Mouse (Mus musculus): ENCODE measurements around the gene Oasl1. TPM values are rescaled to one million over a fixed set of nuclear protein-coding genes. Genes with fewer than 3 reads are reported as not detected.
"Not testable (repeated sequence)": the region's sequence is repeated elsewhere in the genome, so short reads cannot be mapped to it uniquely, and the experiment has no call there.

Gene Oasl1
- polyA plus RNA-seq (2012; rRNA removed), result 2.3 and 2.7 TPM in 2 replicates

DNA sequence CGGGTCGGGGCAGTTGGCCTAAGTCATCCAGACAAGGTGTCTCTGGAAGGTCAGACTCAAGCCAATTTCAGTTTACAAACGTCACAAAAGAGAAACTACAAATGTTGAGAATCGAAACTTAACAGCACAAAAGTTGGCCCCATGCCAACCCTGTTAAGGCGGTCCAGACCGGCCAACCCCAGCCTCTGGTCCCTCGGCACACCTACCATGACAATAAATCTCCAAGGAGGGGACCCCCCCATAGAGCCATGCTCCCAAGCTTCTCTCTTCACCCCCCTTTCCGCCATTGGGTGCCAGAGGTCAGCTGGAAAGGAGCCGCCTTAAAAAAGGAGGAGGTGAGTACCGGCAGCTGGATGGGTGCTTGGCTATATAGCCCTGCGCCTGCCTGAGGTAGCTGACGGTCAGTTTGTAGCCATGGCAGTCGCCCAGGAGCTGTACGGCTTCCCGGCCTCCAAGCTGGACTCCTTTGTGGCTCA is at the start of gene Oasl1:
TSS of gene Oasl1 (plus strand) at position 243 of the 476 bp plus-strand sequence.
- peak; percentile 64 for DNase-seq
- WGBS, result 10% methylated on average over 15 of the region's 15 CpGs

DNA sequence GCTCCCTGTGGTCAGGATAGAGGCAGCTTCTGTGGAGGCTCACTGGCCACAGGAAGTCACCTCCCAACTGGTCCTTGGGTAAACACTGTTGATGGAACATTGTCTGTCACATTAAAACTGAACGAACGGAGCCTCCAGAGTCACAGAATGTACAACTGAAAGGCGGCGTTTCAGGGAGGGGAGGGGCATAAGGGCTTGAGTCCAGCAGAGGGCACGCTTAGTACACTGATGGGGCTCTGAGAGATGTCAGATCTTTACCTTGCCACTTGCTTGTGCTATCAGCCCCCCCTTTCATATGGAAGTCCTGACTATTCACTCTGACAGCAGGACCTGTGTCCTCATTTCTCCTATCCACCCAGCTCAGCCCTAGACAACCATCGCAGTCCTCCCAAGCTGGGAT is 47.2 kb upstream of the Oasl1 start:
- no peaks in the 10 kb centered on the region for H3K4me1 ChIP-seq (ENCODE audit: control insufficient read depth, insufficient read depth, low read length)
- H3K4me3 ChIP-seq (replicated peaks; ENCODE audit: extremely low read depth, low read depth, low read length), result no peak overlapping the region
- TF ChIP-seq POLR2A (IDR thresholded peaks at IDR 0.05; ENCODE audit: borderline replicate concordance, extremely low read depth, low read depth, low read length) (no peak), CTCF (IDR thresholded peaks at IDR 0.05; ENCODE audit: insufficient read depth, low read length) (peak; percentile 57)
- DNase-seq, result no peak
- WGBS, result 28% methylated on average over 6 of the region's 6 CpGs

More for the DNA sequence above, at the start of gene Oasl1:
- H3K4me3 ChIP-seq (replicated peaks; ENCODE audit: extremely low read depth, low read depth, low read length), result peak within 1 kb of the TSS; percentile 79
- no peaks in the 10 kb centered on the region for H3K4me1 ChIP-seq (ENCODE audit: control insufficient read depth, insufficient read depth, low read length)
- TF ChIP-seq CTCF (IDR thresholded peaks at IDR 0.05; ENCODE audit: insufficient read depth, low read length) (no peak), POLR2A (IDR thresholded peaks at IDR 0.05; ENCODE audit: borderline replicate concordance, extremely low read depth, low read depth, low read length) (no peak)

DNA sequence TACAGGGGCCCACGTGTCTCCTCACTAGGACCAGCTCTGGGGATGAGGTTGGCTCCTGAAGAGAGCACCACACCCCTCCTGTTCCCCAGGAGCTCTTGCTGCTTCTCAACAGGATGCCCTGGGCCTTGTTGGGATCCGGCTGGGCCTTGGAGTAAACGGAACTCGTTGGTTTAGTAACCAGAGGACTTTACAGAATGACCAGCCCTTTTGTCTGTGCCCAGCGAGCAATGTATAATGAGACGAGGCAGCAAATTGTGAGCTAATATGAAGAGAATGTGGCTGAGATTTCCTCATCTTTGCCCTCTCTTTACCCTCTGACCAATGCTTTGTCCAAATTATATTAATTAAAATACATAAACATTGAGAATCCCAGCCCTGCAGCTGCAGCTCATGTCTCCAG is 46.7 kb upstream of the Oasl1 start:
- no peaks in the 10 kb centered on the region for H3K4me1 ChIP-seq (ENCODE audit: control insufficient read depth, insufficient read depth, low read length)
- WGBS, result 56% methylated on average over 6 of the region's 6 CpGs
- no peak overlapping the region for H3K4me3 ChIP-seq (replicated peaks; ENCODE audit: extremely low read depth, low read depth, low read length)
- TF ChIP-seq CTCF (IDR thresholded peaks at IDR 0.05; ENCODE audit: insufficient read depth, low read length), result no peak
- DNase-seq, result no peak

DNA sequence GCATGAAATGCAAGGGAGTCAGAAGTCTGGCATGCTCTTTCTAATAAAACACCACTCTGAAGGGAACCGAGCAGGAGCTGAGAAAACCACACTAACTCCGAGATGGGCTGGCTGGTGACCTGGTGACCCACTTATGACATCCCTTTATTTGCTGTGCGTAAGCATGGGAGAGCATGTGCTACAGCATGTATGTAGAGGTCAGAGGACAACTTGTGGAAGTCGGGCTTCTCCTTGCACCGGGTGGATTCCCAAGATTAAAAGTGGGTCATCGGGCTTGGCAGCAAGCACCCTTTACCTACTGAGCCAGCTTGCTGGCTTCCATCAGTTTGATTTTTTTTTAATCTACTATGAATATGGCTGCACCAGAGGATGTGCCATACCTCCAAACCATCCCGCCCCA is 45.6 kb upstream of the Oasl1 start:
- 72% methylated on average over 7 of the region's 7 CpGs for WGBS
- no peak for TF ChIP-seq CTCF (IDR thresholded peaks at IDR 0.05; ENCODE audit: insufficient read depth, low read length)
- no peak for TF ChIP-seq POLR2A (IDR thresholded peaks at IDR 0.05; ENCODE audit: borderline replicate concordance, extremely low read depth, low read depth, low read length)

GRCm38 (mm10) chr5:114879399-114879798 is 43.6 kb upstream of the Oasl1 start:
- DNase-seq, result no peak
- 34% methylated on average over 13 of the region's 13 CpGs for whole genome bisulfite sequencing
- TF ChIP-seq POLR2A (IDR thresholded peaks at IDR 0.05; ENCODE audit: borderline replicate concordance, extremely low read depth, low read depth, low read length) (no peak), CTCF (IDR thresholded peaks at IDR 0.05; ENCODE audit: insufficient read depth, low read length) (no peak)
- Histone ChIP-seq H3K4me1 (ENCODE audit: control insufficient read depth, insufficient read depth, low read length) (no peaks in the 10 kb centered on the region), H3K4me3 (replicated peaks; ENCODE audit: extremely low read depth, low read depth, low read length) (no peak overlapping the region)

More for the DNA sequence above, 45.6 kb upstream of the Oasl1 start:
- Histone ChIP-seq H3K4me3 (replicated peaks; ENCODE audit: extremely low read depth, low read depth, low read length) (no peak overlapping the region), H3K4me1 (ENCODE audit: control insufficient read depth, insufficient read depth, low read length) (no peaks in the 10 kb centered on the region)
- DNase-seq, result no peak

GRCm38 (mm10) chr5:114882319-114882718 is 40.7 kb upstream of the Oasl1 start:
- not testable (repeated sequence) for H3K4me1 ChIP-seq (ENCODE audit: control insufficient read depth, insufficient read depth, low read length); DNase-seq; H3K4me3 ChIP-seq (replicated peaks; ENCODE audit: extremely low read depth, low read depth, low read length)
- WGBS, result 75% methylated on average over 6 of the region's 7 CpGs

GRCm38 (mm10) chr5:114883022-114883421 is 40.0 kb upstream of the Oasl1 start:
- TF ChIP-seq POLR2A (IDR thresholded peaks at IDR 0.05; ENCODE audit: borderline replicate concordance, extremely low read depth, low read depth, low read length) (no peak), CTCF (IDR thresholded peaks at IDR 0.05; ENCODE audit: insufficient read depth, low read length) (no peak)
- H3K4me1 ChIP-seq (ENCODE audit: control insufficient read depth, insufficient read depth, low read length), result no peaks in the 10 kb centered on the region
- WGBS, result 77% methylated on average over 11 of the region's 11 CpGs
- H3K4me3 ChIP-seq (replicated peaks; ENCODE audit: extremely low read depth, low read depth, low read length), result no peak overlapping the region
- DNase-seq, result no peak

- H3K4me1 ChIP-seq (ENCODE audit: control insufficient read depth, insufficient read depth, low read length), result no peaks in the 10 kb centered on the region
- no peak for TF ChIP-seq POLR2A (IDR thresholded peaks at IDR 0.05; ENCODE audit: borderline replicate concordance, extremely low read depth, low read depth, low read length)
- no peak for TF ChIP-seq CTCF (IDR thresholded peaks at IDR 0.05; ENCODE audit: insufficient read depth, low read length)
- no peak overlapping the region for H3K4me3 ChIP-seq (replicated peaks; ENCODE audit: extremely low read depth, low read depth, low read length)
- WGBS, result 69% methylated on average over 6 of the region's 6 CpGs
- DNase-seq, result no peak
Measured at GRCm38 (mm10) chr5:114886801-114887200, 36.2 kb upstream of the Oasl1 start.

DNA sequence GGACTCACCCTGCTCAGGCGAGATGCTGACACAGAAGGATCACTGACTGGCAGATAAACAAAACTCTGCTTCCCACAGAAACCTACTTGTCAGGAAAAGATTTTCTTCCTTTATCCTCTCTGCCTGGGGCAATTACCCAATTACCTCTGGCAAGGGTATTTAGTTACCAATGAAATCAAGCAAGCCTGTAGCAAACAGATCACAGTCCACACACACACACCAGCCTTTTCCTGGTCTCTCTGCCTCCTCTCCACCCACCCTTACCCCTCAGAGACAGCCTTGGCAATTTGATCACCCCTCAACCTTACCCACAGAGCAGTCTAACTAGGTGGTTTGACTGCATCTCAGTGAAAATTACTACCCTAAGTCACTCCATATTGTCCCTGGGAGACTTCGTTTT is 34.0 kb upstream of the Oasl1 start:
- WGBS, result 86% methylated on average over 2 of the region's 2 CpGs
- Histone ChIP-seq H3K4me3 (replicated peaks; ENCODE audit: extremely low read depth, low read depth, low read length) (no peak overlapping the region), H3K4me1 (ENCODE audit: control insufficient read depth, insufficient read depth, low read length) (no peaks in the 10 kb centered on the region)
- DNase-seq, result no peak
- TF ChIP-seq POLR2A (IDR thresholded peaks at IDR 0.05; ENCODE audit: borderline replicate concordance, extremely low read depth, low read depth, low read length) (no peak), CTCF (IDR thresholded peaks at IDR 0.05; ENCODE audit: insufficient read depth, low read length) (no peak)

GRCm38 (mm10) chr5:114895542-114895941 is 27.5 kb upstream of the Oasl1 start:
- DNase-seq, result no peak
- 0 out of 2 replicates have a peak, but pooled peaks cover 2% of the 10 kb centered on the region for H3K4me1 ChIP-seq (ENCODE audit: control insufficient read depth, insufficient read depth, low read length)
- WGBS, result 87% methylated on average over 4 of the region's 4 CpGs
- TF ChIP-seq CTCF (IDR thresholded peaks at IDR 0.05; ENCODE audit: insufficient read depth, low read length), result no peak
- no peak overlapping the region for H3K4me3 ChIP-seq (replicated peaks; ENCODE audit: extremely low read depth, low read depth, low read length)

All from lung, adult 2 months (tissue).